ENCODE assay signal across 19 mouse cellular contexts in genomic region chr6:18373652-18374051, GRCm38 (mm10).
DNase-seq lines count a peak whose midpoint lies in the region; ATAC-seq and TF ChIP-seq lines count a peak whose summit lies in the region.
"Had no signal": no experiment of that assay in that cellular context is flagged by ENCODE, and none has a peak within 500 bp of the region (broad histone marks: within the 10 kb centered on the region; RNA-seq: fewer than 3 reads in every experiment).

No protein-coding gene starts in this region.

- peaks cover 10% of the 10 kb centered on the region; the same call in 1 of the 2 replicates for H3K4me1 ChIP-seq in kidney, embryonic 15.5 days
- H3K4me1 ChIP-seq in intestine, postnatal 0 days (replicated peaks; ENCODE audit: control insufficient read depth, insufficient read depth, low read length) = no peaks in the 10 kb centered on the region
- H3K4me1 ChIP-seq: embryonic facial prominence, embryonic 10.5 days; embryonic facial prominence, embryonic 13.5 days; hindbrain, embryonic 12.5 days; hindbrain, embryonic 15.5 days had no signal

- peak overlapping the region; percentile 60; the same call in 1 of the 2 replicates for H3K27ac ChIP-seq in kidney, embryonic 15.5 days
- peak overlapping the region; percentile 41; the same call in 1 of the 2 replicates for H3K27ac ChIP-seq in layer of hippocampus, adult 2 months
- no peak overlapping the region for H3K27ac ChIP-seq in intestine, postnatal 0 days (ENCODE audit: low read depth, low read length)
- H3K27ac ChIP-seq: embryonic facial prominence, embryonic 10.5 days; embryonic facial prominence, embryonic 13.5 days; forebrain, embryonic 13.5 days; gastrocnemius, adult 2 months; hindbrain, embryonic 12.5 days; hindbrain, embryonic 15.5 days had no signal

- ATAC-seq in kidney, embryonic 15.5 days (replicated peaks; ENCODE audit: low FRiP score) = peak; percentile 55; the same call in 1 of the 2 replicates
- ATAC-seq in intestine, postnatal 0 days = no peak
- ATAC-seq: CD4-positive, CD25-positive, alpha-beta regulatory T cell, adult 4 months had no signal

- no peak overlapping the region for H3K4me3 ChIP-seq in kidney, embryonic 15.5 days (replicated peaks)
- no peak overlapping the region for H3K4me3 ChIP-seq in layer of hippocampus, adult 2 months
- H3K4me3 ChIP-seq in intestine, postnatal 0 days (ENCODE audit: low read depth, low read length) = no peak overlapping the region
- H3K4me3 ChIP-seq: embryonic facial prominence, embryonic 10.5 days; embryonic facial prominence, embryonic 13.5 days; erythroblast, embryonic 14.5 days; forebrain, embryonic 13.5 days; gastrocnemius, adult 2 months; hindbrain, embryonic 12.5 days; hindbrain, embryonic 15.5 days had no signal

- no peaks in the 10 kb centered on the region for H3K27me3 ChIP-seq in kidney, embryonic 15.5 days
- H3K27me3 ChIP-seq in intestine, postnatal 0 days (replicated peaks; ENCODE audit: control insufficient read depth, insufficient read depth, low read length) = no peaks in the 10 kb centered on the region
- H3K27me3 ChIP-seq: embryonic facial prominence, embryonic 13.5 days; forebrain, embryonic 13.5 days; hindbrain, embryonic 12.5 days; hindbrain, embryonic 15.5 days; Patski had no signal

- no peaks in the 10 kb centered on the region for H3K9me3 ChIP-seq in kidney, embryonic 15.5 days (replicated peaks)
- H3K9me3 ChIP-seq in intestine, postnatal 0 days (ENCODE audit: control insufficient read depth) = no peaks in the 10 kb centered on the region
- H3K9me3 ChIP-seq: embryonic facial prominence, embryonic 10.5 days; embryonic facial prominence, embryonic 13.5 days; forebrain, embryonic 13.5 days; hindbrain, embryonic 12.5 days; hindbrain, embryonic 15.5 days had no signal

- H3K36me3 ChIP-seq in kidney, embryonic 15.5 days = no peaks in the 10 kb centered on the region
- no peaks in the 10 kb centered on the region for H3K36me3 ChIP-seq in intestine, postnatal 0 days (ENCODE audit: control insufficient read depth, insufficient read depth)
- H3K36me3 ChIP-seq: embryonic facial prominence, embryonic 10.5 days had no signal

- no peak overlapping the region for H3K4me2 ChIP-seq in kidney, embryonic 15.5 days
- H3K4me2 ChIP-seq in intestine, postnatal 0 days (replicated peaks; ENCODE audit: low read depth) = no peak overlapping the region
- H3K4me2 ChIP-seq: embryonic facial prominence, embryonic 13.5 days; forebrain, embryonic 13.5 days; heart, embryonic 11.5 days; hindbrain, embryonic 12.5 days; hindbrain, embryonic 15.5 days had no signal

- no peak for DNase-seq in kidney, adult 8-10 months
- no peak for DNase-seq in layer of hippocampus, adult 2 months (ENCODE audit: low spot score in 2 of 2)
- DNase-seq in layer of hippocampus, postnatal 10 days (ENCODE audit: low spot score in 2 of 2) = no peak
- peak; percentile 20 for DNase-seq in MEL-GATA-1-ER (ENCODE audit: extremely low read depth, low read depth)
- DNase-seq: gastrocnemius, postnatal 14 days; heart, adult 11 months had no signal

- no peak overlapping the region for H3K9ac ChIP-seq in kidney, embryonic 15.5 days
- H3K9ac ChIP-seq in intestine, postnatal 0 days (ENCODE audit: low read depth, low read length) = no peak overlapping the region
- H3K9ac ChIP-seq: embryonic facial prominence, embryonic 13.5 days; forebrain, embryonic 13.5 days; forebrain, postnatal 0 days; hindbrain, embryonic 12.5 days; hindbrain, embryonic 15.5 days had no signal

- no peak for TF ChIP-seq CTCF in layer of hippocampus, adult 2 months (conservative IDR thresholded peaks at IDR 0.05)
- no peak for TF ChIP-seq CTCF in intestine, postnatal 0 days (IDR thresholded peaks at IDR 0.05; ENCODE audit: low read depth)

- WGBS in kidney, embryonic 15.5 days = 75% methylated on average over 1 of the region's 1 CpGs
- 83% methylated on average over 1 of the region's 1 CpGs for WGBS in intestine, postnatal 0 days
